Mouse (Mus musculus) stomach, embryonic 14.5 days (tissue): ENCODE data around the gene Rbm45. TPM values are rescaled to one million over a fixed set of nuclear protein-coding genes. Genes with fewer than 3 reads are reported as not detected.

Experiments used
- ATAC-seq: fragments of 200-750 bp; cut with Nextera tagmentation; 2 replicates; pipeline ENCODE4 v1.8.0; 2017; ENCODE audit warnings: low read depth, moderate TSS enrichment; ENCODE audit not compliant: insufficient number of reproducible peaks, insufficient read depth, low FRiP score
- H3K27ac ChIP-seq: fragments of 300-500 bp; sonication (generic); 2 replicates; pipeline ENCODE4 v1.5.1; 2014; ENCODE audit warnings: mild to moderate bottlenecking, low read length, moderate library complexity, mixed read lengths
- H3K27me3 ChIP-seq: fragments of 300-500 bp; sonication (generic); 2 replicates; pipeline ENCODE4 v1.6.1; 2014; ENCODE audit warnings: low read length, control low read depth, mixed read lengths; ENCODE audit not compliant: control insufficient read depth, insufficient read depth
- H3K36me3 ChIP-seq: fragments of 300-500 bp; sonication (generic); 2 replicates; pipeline ENCODE4 v1.6.1; 2014; ENCODE audit warnings: mild to moderate bottlenecking, control low read depth, low read length, moderate library complexity, mixed read lengths; ENCODE audit not compliant: control insufficient read depth, insufficient read depth
- H3K4me1 ChIP-seq: fragments of 300-500 bp; sonication (generic); 2 replicates; pipeline ENCODE4 v1.6.1; 2014; ENCODE audit warnings: low read length, control low read depth, mixed read lengths; ENCODE audit not compliant: control insufficient read depth, insufficient read depth
- H3K4me2 ChIP-seq: fragments of 300-500 bp; sonication (generic); replicated peaks from 2 replicates; pipeline ENCODE4 v1.6.1; 2014; ENCODE audit warnings: low read depth, low read length, control low read depth
- H3K4me3 ChIP-seq: fragments of 300-500 bp; sonication (generic); 2 replicates; pipeline ENCODE4 v1.5.1; 2014; ENCODE audit warnings: low read depth, low read length, control low read depth
- H3K9ac ChIP-seq: fragments of 300-500 bp; sonication (generic); replicated peaks from 2 replicates; pipeline ENCODE4 v1.6.1; 2014; ENCODE audit warnings: low read depth, mild to moderate bottlenecking, control low read depth, low read length, moderate library complexity, mixed read lengths
- H3K9me3 ChIP-seq: fragments of 300-500 bp; sonication (generic); 2 replicates; pipeline ENCODE4 v1.6.1; 2016; ENCODE audit warnings: low read depth, low read length, control low read depth; ENCODE audit not compliant: control insufficient read depth
- WGBS: fragments of 180-500 bp; shearing (Covaris S2); extraction: QIAGEN DNeasy Blood & Tissue Kit; methylation state at CpG from one replicate; pipeline ENCODE4 v1.1.7; 2014; 5-methylcytosine and 5-hydroxymethylcytosine counted together
- polyA plus RNA-seq: library from polyadenylated mRNA; unstranded; fragments of >200 nt; fragmentation: Nextera tagmentation; extraction: Ambion mirVana; gene quantifications from 2 replicates; pipeline ENCODE4 v1.2.1, GENCODE M21; 2014

Rbm45 gene
- polyA plus RNA-seq, 1 experiment from 2014 or later = 16.7 TPM

DNA sequence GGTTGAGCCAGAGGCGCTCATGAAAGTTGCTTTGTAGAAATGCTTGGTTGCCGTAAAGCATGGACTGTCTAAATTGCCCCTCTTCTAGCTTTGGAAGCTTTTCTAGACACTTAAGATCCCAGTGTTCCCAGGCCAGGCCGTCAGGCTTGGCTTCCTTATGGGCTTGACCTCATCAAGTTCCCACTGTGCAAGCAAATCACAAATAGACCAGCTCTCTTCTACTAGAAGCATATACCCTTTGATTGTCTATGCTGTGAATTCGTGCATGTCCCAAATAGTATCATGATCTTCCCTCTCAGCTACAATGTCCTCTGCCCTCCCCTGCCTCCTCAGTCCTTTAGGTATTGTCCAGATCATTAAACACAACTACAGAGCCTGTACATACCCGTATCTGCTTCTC, 60.1 kb downstream of the Rbm45 start:
- 81% methylated on average over 5 of the region's 5 CpGs for WGBS
- no peaks in the 10 kb centered on the region for H3K9me3 ChIP-seq
- no peak overlapping the region for H3K4me3 ChIP-seq
- no peak overlapping the region for H3K27ac ChIP-seq
- H3K27me3 ChIP-seq = no peaks in the 10 kb centered on the region
- no peak for ATAC-seq
- H3K36me3 ChIP-seq = no peaks in the 10 kb centered on the region
- no peak overlapping the region for H3K4me2 ChIP-seq
- no peak overlapping the region for H3K9ac ChIP-seq
- H3K4me1 ChIP-seq = no peaks in the 10 kb centered on the region

GRCm38 (mm10) chr2:76430539-76430938, 60.8 kb downstream of the Rbm45 start:
- no peaks in the 10 kb centered on the region for H3K9me3 ChIP-seq
- no peak overlapping the region for H3K4me3 ChIP-seq
- no peak overlapping the region for H3K27ac ChIP-seq
- H3K27me3 ChIP-seq = no peaks in the 10 kb centered on the region
- H3K36me3 ChIP-seq = no peaks in the 10 kb centered on the region
- no peak overlapping the region for H3K9ac ChIP-seq
- no peak overlapping the region for H3K4me2 ChIP-seq
- 91% methylated on average over 3 of the region's 3 CpGs for WGBS
- H3K4me1 ChIP-seq = no peaks in the 10 kb centered on the region
- ATAC-seq = no peak

Other genes with a start within 250 kb of the Rbm45 start
- 0.12 and 0.46 TPM in 2 replicates for gene Pde11a, start 31.2 kb upstream of the Rbm45 start, polyA plus RNA-seq
- gene Cyct, start 9.5 kb upstream of the Rbm45 start, polyA plus RNA-seq = not detected in 2 replicates
- 12.7 and 14.7 TPM in 2 replicates for gene Osbpl6, start 36.5 kb downstream of the Rbm45 start, polyA plus RNA-seq